Comparison of ENCODE assay signal across 15 mouse cellular contexts in genomic region chr4:109105254-109105653, GRCm38 (mm10).
DNase-seq lines count a peak whose midpoint lies in the region; ATAC-seq and TF ChIP-seq lines count a peak whose summit lies in the region.
"Had no signal": no experiment of that assay in that cellular context is flagged by ENCODE, and none has a peak within 500 bp of the region (broad histone marks: within the 10 kb centered on the region; RNA-seq: fewer than 3 reads in every experiment).

No protein-coding gene starts in this region.

- H3K4me3 ChIP-seq in gastrocnemius, adult 2 months = no peak overlapping the region
- H3K4me3 ChIP-seq: embryonic facial prominence, embryonic 12.5 days; forebrain, embryonic 15.5 days; heart, embryonic 12.5 days; hindbrain, embryonic 10.5 days had no signal

- intact Hi-C loops in gastrocnemius, adult 2 months (cut with DNase I) = no loop called here

- no peak for DNase-seq in gastrocnemius, adult 2 months
- no peak for DNase-seq in gastrocnemius, postnatal 10 days
- DNase-seq in induced T-regulatory cell, adult 2 months (ENCODE audit: low read depth) = peak; percentile 77
- DNase-seq in kidney, adult 9 months = no peak
- no peak for DNase-seq in adrenal gland, postnatal 25 days
- no peak for DNase-seq in ovary, adult 18-20 months (ENCODE audit: low spot score)
- DNase-seq: cerebellum, adult 2 months; kidney, adult 11 months had no signal

- TF ChIP-seq CTCF in gastrocnemius, adult 2 months (IDR thresholded peaks at IDR 0.05) = no peak

- ATAC-seq in CD4-positive, CD25-positive, alpha-beta regulatory T cell, adult 4 months = peak; percentile 80
- ATAC-seq in megakaryocyte-erythroid progenitor cell, adult 5-6 weeks (replicated peaks; ENCODE audit: low FRiP score, low TSS enrichment, poor library complexity, severe bottlenecking) = no peak; the same call in 1 of the 2 replicates

- peak overlapping the region; percentile 79 for H3K27ac ChIP-seq in gastrocnemius, adult 2 months
- H3K27ac ChIP-seq: embryonic facial prominence, embryonic 12.5 days; hindbrain, embryonic 10.5 days; hindbrain, embryonic 14.5 days had no signal
